Mouse (Mus musculus) megakaryocyte, adult 5-6 weeks (primary cell): ENCODE data around the gene Tas2r102. TPM values are rescaled to one million over a fixed set of nuclear protein-coding genes. Genes with fewer than 3 reads are reported as not detected.

ENCODE experiments used
- ATAC-seq: 2 replicates; pipeline ENCODE4 v1.8.0; 2016; ENCODE audit warnings: mild to moderate bottlenecking, inconsistent platforms; ENCODE audit not compliant: poor library complexity, severe bottlenecking
- total RNA-seq, 2 experiments: library from RNA; stranded (forward) in 1 of 2; stranded (reverse) in 1 of 2; fragments of 153-499, 151-499 nt in 1 of 2; fragments of 221-1000, 200-1000 nt in 1 of 2; gene quantifications; 2 replicates each; pipeline versions ENCODE4 v1.2.3 to v1.2.4; 2015 to 2017

Tas2r102 gene
- total RNA-seq (2015) (not detected in 2 replicates), total RNA-seq (2017) (not detected in 2 replicates)

DNA sequence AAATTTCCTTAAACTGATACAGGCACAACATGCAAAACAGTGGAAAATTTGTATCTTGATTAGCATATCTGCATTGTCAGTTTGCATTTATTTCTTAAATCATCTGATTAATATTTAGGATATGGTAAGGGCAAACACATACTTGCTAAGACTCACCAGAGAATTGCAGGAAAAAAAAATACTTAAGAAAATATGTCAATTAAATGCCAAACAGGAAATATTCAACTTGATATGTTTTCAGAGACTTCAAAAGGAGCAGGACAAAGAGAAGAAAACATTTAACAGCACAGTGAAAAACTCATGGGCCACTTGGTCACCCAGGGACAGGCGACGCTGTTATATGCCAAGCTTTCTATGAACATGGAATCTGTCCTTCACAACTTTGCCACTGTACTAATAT lies at the start of gene Tas2r102:
TSS of gene Tas2r102 (plus strand) at position 301 of the 400 bp plus-strand sequence.
- no peak for ATAC-seq

- no peak for ATAC-seq
These were observed 24.0 kb upstream of the Tas2r102 start, which contains the start of gene Tas2r115 for GRCm38 (mm10) chr6:132737935-132738334. Tas2r115 (minus strand) TSS chr6:132738035.

GRCm38 (mm10) chr6:132750206-132750605 lies 11.7 kb upstream of the Tas2r102 start:
- no peak for ATAC-seq

DNA sequence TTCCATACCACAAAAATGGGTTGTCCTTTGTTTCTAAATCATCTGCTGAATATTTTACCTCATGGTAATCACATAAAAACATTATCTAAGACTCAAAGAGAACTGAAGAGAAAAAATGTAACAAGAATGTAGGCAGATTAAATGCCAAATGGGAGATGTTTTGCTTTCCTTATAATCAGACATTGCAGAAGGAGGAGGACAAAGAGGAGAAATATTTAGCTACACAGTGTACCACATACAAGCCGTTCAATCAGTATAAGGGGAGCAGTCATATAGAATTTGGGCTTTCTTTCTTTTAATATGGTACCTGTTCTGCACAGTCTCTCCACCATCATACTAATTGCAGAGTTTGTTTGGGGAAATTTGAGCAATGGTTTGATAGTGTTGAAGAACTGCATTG lies 7.5 kb upstream of the Tas2r102 start, which contains the start of gene Tas2r124:
TSS of gene Tas2r124 (plus strand) at position 301 of the 400 bp plus-strand sequence.
- ATAC-seq = no peak

- ATAC-seq = no peak
These were observed 16.1 kb downstream of the Tas2r102 start, which contains the start of gene Tas2r136 for GRCm38 (mm10) chr6:132778062-132778461. Tas2r136 (minus strand) TSS chr6:132778162.

DNA sequence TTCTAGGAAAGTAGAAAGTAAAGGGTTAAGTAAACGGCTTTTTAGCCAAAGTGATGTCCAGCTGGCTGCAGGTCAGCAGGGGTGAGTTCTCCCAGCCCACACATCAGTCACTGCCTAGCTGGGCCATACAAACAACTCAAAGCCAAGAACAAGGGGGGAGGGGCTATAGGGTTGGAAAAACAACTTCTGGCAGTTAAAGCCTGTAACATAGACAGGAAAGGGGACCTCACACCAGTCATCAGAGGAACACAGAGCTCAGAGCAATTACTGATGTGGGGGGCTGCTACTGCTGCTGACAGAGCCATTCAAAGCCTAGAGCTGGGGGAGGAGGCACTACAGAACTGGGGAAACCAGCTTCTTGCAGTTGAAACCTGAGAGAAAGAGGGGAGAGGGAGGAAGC lies 33.5 kb downstream of the Tas2r102 start:
- ATAC-seq = no peak

DNA sequence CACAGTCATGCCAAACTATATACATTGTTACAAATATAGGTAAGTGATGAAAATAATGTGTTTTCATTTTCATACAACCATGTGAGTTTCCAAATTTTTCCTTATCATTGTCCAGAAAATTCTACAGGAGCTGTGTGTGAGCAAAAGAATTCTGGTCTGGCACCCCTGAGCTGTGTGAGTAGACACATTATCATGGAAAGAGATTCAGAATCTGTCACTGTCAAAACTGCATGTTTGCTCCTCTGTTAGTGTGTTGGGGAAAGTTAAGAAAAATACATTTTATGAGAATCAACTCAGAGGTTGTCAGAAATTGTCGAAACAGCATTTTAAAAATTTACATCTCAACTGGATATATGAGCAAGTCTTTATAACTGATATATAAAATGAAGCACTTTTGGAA lies 40.6 kb downstream of the Tas2r102 start, which contains the start of gene Tas2r117:
TSS of gene Tas2r117 (plus strand) at position 301 of the 400 bp plus-strand sequence.
- no peak for ATAC-seq

Other genes starting within 250 kb of the Tas2r102 start
- not detected in 2 replicates for gene Prh1, start 192.3 kb upstream of the Tas2r102 start, total RNA-seq (2015)
- gene Prh1, start 192.3 kb upstream of the Tas2r102 start, total RNA-seq (2017) = not detected in 2 replicates
- not detected in 2 replicates for gene Prp2, start 166.2 kb upstream of the Tas2r102 start, total RNA-seq (2015)
- gene Prp2, start 166.2 kb upstream of the Tas2r102 start, total RNA-seq (2017) = not detected in 2 replicates
- gene A630073D07Rik, start 110.6 kb upstream of the Tas2r102 start, total RNA-seq (2015) = not detected in 2 replicates
- not detected in 2 replicates for gene A630073D07Rik, start 110.6 kb upstream of the Tas2r102 start, total RNA-seq (2017)
- not detected in 2 replicates for gene Tas2r120, start 105.2 kb upstream of the Tas2r102 start, total RNA-seq (2015)
- gene Tas2r120, start 105.2 kb upstream of the Tas2r102 start, total RNA-seq (2017) = not detected in 2 replicates
- gene Tas2r121, start 61.1 kb upstream of the Tas2r102 start, total RNA-seq (2015) = not detected in 2 replicates
- not detected in 2 replicates for gene Tas2r121, start 61.1 kb upstream of the Tas2r102 start, total RNA-seq (2017)
- not detected in 2 replicates for gene Tas2r122, start 50.2 kb upstream of the Tas2r102 start, total RNA-seq (2015)
- gene Tas2r122, start 50.2 kb upstream of the Tas2r102 start, total RNA-seq (2017) = not detected in 2 replicates
- not detected in 2 replicates for gene Tas2r115, start 24.1 kb upstream of the Tas2r102 start, total RNA-seq (2015)
- gene Tas2r115, start 24.1 kb upstream of the Tas2r102 start, total RNA-seq (2017) = not detected in 2 replicates
- gene Tas2r124, start 7.4 kb upstream of the Tas2r102 start, total RNA-seq (2015) = not detected in 2 replicates
- not detected in 2 replicates for gene Tas2r124, start 7.4 kb upstream of the Tas2r102 start, total RNA-seq (2017)
- gene Tas2r136, start 16.0 kb downstream of the Tas2r102 start, total RNA-seq (2015) = not detected in 2 replicates
- not detected in 2 replicates for gene Tas2r136, start 16.0 kb downstream of the Tas2r102 start, total RNA-seq (2017)
- gene Tas2r117, start 40.7 kb downstream of the Tas2r102 start, total RNA-seq (2015) = not detected in 2 replicates
- not detected in 2 replicates for gene Tas2r117, start 40.7 kb downstream of the Tas2r102 start, total RNA-seq (2017)
- gene Tas2r123, start 85.0 kb downstream of the Tas2r102 start, total RNA-seq (2015) = not detected in 2 replicates
- gene Tas2r123, start 85.0 kb downstream of the Tas2r102 start, total RNA-seq (2017) = not detected in 2 replicates
- not detected in 2 replicates for gene Tas2r116, start 93.3 kb downstream of the Tas2r102 start, total RNA-seq (2015)
- not detected in 2 replicates for gene Tas2r116, start 93.3 kb downstream of the Tas2r102 start, total RNA-seq (2017)
- not detected in 2 replicates for gene Tas2r110, start 105.9 kb downstream of the Tas2r102 start, total RNA-seq (2015)
- not detected in 2 replicates for gene Tas2r110, start 105.9 kb downstream of the Tas2r102 start, total RNA-seq (2017)
- not detected in 2 replicates for gene Tas2r113, start 130.9 kb downstream of the Tas2r102 start, total RNA-seq (2015)
- gene Tas2r113, start 130.9 kb downstream of the Tas2r102 start, total RNA-seq (2017) = not detected in 2 replicates
- not detected in 2 replicates for gene Tas2r125, start 147.5 kb downstream of the Tas2r102 start, total RNA-seq (2015)
- gene Tas2r125, start 147.5 kb downstream of the Tas2r102 start, total RNA-seq (2017) = not detected in 2 replicates
- gene Tas2r129, start 189.0 kb downstream of the Tas2r102 start, total RNA-seq (2015) = not detected in 2 replicates
- not detected in 2 replicates for gene Tas2r129, start 189.0 kb downstream of the Tas2r102 start, total RNA-seq (2017)
- not detected in 2 replicates for gene Tas2r131, start 195.8 kb downstream of the Tas2r102 start, total RNA-seq (2015)
- gene Tas2r131, start 195.8 kb downstream of the Tas2r102 start, total RNA-seq (2017) = not detected in 2 replicates
- gene Tas2r109, start 218.8 kb downstream of the Tas2r102 start, total RNA-seq (2015) = not detected in 2 replicates
- gene Tas2r109, start 218.8 kb downstream of the Tas2r102 start, total RNA-seq (2017) = not detected in 2 replicates